In the genomic region with DNA sequence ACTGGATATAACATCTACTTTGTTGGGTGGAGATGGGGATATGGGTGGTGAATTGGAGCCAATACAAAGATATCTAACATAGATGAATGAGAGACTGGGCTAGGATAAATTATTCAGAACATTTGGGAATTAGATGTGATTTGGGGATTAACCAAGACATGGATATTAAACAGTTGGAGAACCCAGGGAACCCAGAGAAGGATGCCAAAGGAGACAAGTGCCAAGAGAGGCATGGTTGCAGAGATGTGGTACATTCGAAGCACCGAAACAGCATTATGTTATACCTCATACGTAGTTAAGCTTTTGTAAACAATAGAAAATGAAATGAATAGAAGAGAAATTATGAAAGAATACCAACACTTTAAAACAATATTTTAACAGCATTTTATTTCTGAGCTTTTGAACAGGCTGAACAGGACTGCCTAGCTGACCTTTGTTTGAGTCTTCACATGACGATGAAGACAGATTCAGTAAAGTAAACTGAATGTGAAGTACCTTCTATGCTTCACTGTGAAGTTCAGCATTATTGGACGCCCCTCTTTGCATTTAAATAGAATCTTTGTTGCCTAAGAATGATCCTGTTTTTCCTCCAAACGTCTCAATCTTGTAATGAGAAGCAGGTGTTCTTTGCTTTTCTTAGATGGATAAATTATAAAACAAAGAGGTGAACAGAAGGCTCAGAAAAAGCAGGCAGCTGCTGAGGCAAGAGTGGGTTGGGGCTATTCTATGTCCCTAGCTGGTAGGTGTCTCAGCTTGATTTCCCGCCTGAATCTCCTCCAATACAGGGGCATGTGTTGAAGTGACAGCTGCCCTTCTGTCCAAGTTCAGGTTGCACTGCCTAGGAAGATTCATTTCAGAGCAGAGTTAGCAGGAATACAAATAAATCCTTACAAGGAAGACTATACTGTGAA, we compare ENCODE assay signal across 10 mouse cellular contexts.
DNase-seq lines count a peak whose midpoint lies in the region; ATAC-seq and TF ChIP-seq lines count a peak whose summit lies in the region.
"Had no signal": no experiment of that assay in that cellular context is flagged by ENCODE, and none has a peak within 500 bp of the region (broad histone marks: within the 10 kb centered on the region; RNA-seq: fewer than 3 reads in every experiment).

No protein-coding gene starts in this region.

- H3K9me3 ChIP-seq in midbrain, embryonic 11.5 days (ENCODE audit: control insufficient read depth, low read length) = no peaks in the 10 kb centered on the region
- H3K9me3 ChIP-seq in midbrain, embryonic 16.5 days (replicated peaks; ENCODE audit: control insufficient read depth, low read length, poor library complexity, severe bottlenecking) = no peaks in the 10 kb centered on the region
- H3K9me3 ChIP-seq in forebrain, embryonic 14.5 days (replicated peaks; ENCODE audit: control insufficient read depth, low read length) = no peaks in the 10 kb centered on the region
- H3K9me3 ChIP-seq in midbrain, embryonic 15.5 days = no peaks in the 10 kb centered on the region
- H3K9me3 ChIP-seq in stomach, postnatal 0 days (ENCODE audit: control insufficient read depth, low read length) = no peaks in the 10 kb centered on the region
- H3K9me3 ChIP-seq: intestine, embryonic 15.5 days had no signal

- no peak for DNase-seq in midbrain, embryonic 11.5 days (ENCODE audit: low spot score, missing footprints)
- DNase-seq in cerebellum, adult 2 months = peak; percentile 54 to 86
- DNase-seq in forebrain, embryonic 14.5 days (ENCODE audit: low spot score) = peak; percentile 74
- no peak for DNase-seq in heart, adult 18-20 months
- no peak for DNase-seq in stomach, postnatal 0 days (ENCODE audit: low spot score)
- DNase-seq in ovary, postnatal 36 days (ENCODE audit: low spot score) = no peak
- DNase-seq: kidney, postnatal 14 days had no signal

- no peak overlapping the region for H3K27ac ChIP-seq in midbrain, embryonic 11.5 days (ENCODE audit: low read depth, low read length)
- no peak overlapping the region for H3K27ac ChIP-seq in midbrain, embryonic 16.5 days (ENCODE audit: low read length)
- peak overlapping the region; percentile 20; the same call in 1 of the 2 replicates for H3K27ac ChIP-seq in cerebellum, adult 2 months (ENCODE audit: insufficient read depth, low read length)
- 0 out of 2 replicates have a peak overlapping the region, but pooled peaks have one; percentile 30 for H3K27ac ChIP-seq in forebrain, embryonic 14.5 days (ENCODE audit: low read depth, low read length)
- no peak overlapping the region for H3K27ac ChIP-seq in midbrain, embryonic 15.5 days
- no peak overlapping the region for H3K27ac ChIP-seq in stomach, postnatal 0 days (replicated peaks)
- H3K27ac ChIP-seq: intestine, embryonic 15.5 days had no signal

- no peak for TF ChIP-seq POLR2A in cerebellum, adult 2 months (IDR thresholded peaks at IDR 0.05; ENCODE audit: borderline replicate concordance, insufficient read depth, low read length)

- H3K36me3 ChIP-seq in midbrain, embryonic 11.5 days (ENCODE audit: control insufficient read depth, insufficient read depth, low read length) = no peaks in the 10 kb centered on the region
- H3K36me3 ChIP-seq in midbrain, embryonic 16.5 days (ENCODE audit: control insufficient read depth, insufficient read depth, low read length) = no peaks in the 10 kb centered on the region
- H3K36me3 ChIP-seq in forebrain, embryonic 14.5 days (ENCODE audit: control insufficient read depth, insufficient read depth, low read length) = no peaks in the 10 kb centered on the region
- H3K36me3 ChIP-seq in midbrain, embryonic 15.5 days (replicated peaks) = no peaks in the 10 kb centered on the region
- H3K36me3 ChIP-seq in stomach, postnatal 0 days (ENCODE audit: control insufficient read depth, insufficient read depth, low read length) = no peaks in the 10 kb centered on the region
- H3K36me3 ChIP-seq: intestine, embryonic 15.5 days had no signal

- H3K4me2 ChIP-seq in midbrain, embryonic 11.5 days = no peak overlapping the region
- H3K4me2 ChIP-seq in midbrain, embryonic 16.5 days (ENCODE audit: low read length) = no peak overlapping the region
- H3K4me2 ChIP-seq in forebrain, embryonic 14.5 days (ENCODE audit: low read length) = no peak overlapping the region
- no peak overlapping the region for H3K4me2 ChIP-seq in midbrain, embryonic 15.5 days
- H3K4me2 ChIP-seq in stomach, postnatal 0 days (replicated peaks; ENCODE audit: low read depth) = no peak overlapping the region
- H3K4me2 ChIP-seq: intestine, embryonic 15.5 days had no signal

- no peak for TF ChIP-seq EP300 in stomach, postnatal 0 days (optimal IDR thresholded peaks at IDR 0.05)

- WGBS in midbrain, embryonic 11.5 days = 65% methylated on average over 7 of the region's 7 CpGs
- WGBS in midbrain, embryonic 16.5 days = 44% methylated on average over 7 of the region's 7 CpGs
- WGBS in cerebellum, adult 2 months = 10% methylated on average over 7 of the region's 7 CpGs
- WGBS in forebrain, embryonic 14.5 days = 24% methylated on average over 7 of the region's 7 CpGs
- 39% methylated on average over 7 of the region's 7 CpGs for WGBS in midbrain, embryonic 15.5 days
- 46% methylated on average over 7 of the region's 7 CpGs for WGBS in stomach, postnatal 0 days

- no peak overlapping the region for H3K4me3 ChIP-seq in midbrain, embryonic 11.5 days (ENCODE audit: low read depth, low read length)
- H3K4me3 ChIP-seq in midbrain, embryonic 16.5 days (ENCODE audit: low read depth, low read length) = no peak overlapping the region
- H3K4me3 ChIP-seq in cerebellum, adult 2 months (replicated peaks; ENCODE audit: insufficient read depth, low read depth, low read length) = no peak overlapping the region
- no peak overlapping the region for H3K4me3 ChIP-seq in forebrain, embryonic 14.5 days (ENCODE audit: low read depth, low read length)
- no peak overlapping the region for H3K4me3 ChIP-seq in midbrain, embryonic 15.5 days
- no peak overlapping the region for H3K4me3 ChIP-seq in stomach, postnatal 0 days (ENCODE audit: low read depth, low read length)
- H3K4me3 ChIP-seq: intestine, embryonic 15.5 days had no signal

- no peak for TF ChIP-seq CTCF in cerebellum, adult 2 months (IDR thresholded peaks at IDR 0.05; ENCODE audit: borderline replicate concordance, insufficient read depth, low read depth, low read length)
- TF ChIP-seq CTCF in stomach, postnatal 0 days (IDR thresholded peaks at IDR 0.05; ENCODE audit: low read depth) = no peak

- no peak overlapping the region for H3K9ac ChIP-seq in midbrain, embryonic 11.5 days (ENCODE audit: low read length)
- H3K9ac ChIP-seq in midbrain, embryonic 16.5 days (ENCODE audit: low read depth, low read length) = no peak overlapping the region
- H3K9ac ChIP-seq in forebrain, embryonic 14.5 days (ENCODE audit: low read length) = no peak overlapping the region
- H3K9ac ChIP-seq in midbrain, embryonic 15.5 days = no peak overlapping the region
- no peak overlapping the region for H3K9ac ChIP-seq in stomach, postnatal 0 days (ENCODE audit: low read length)
- H3K9ac ChIP-seq: intestine, embryonic 15.5 days had no signal

- peaks cover 2% of the 10 kb centered on the region; the same call in 1 of the 2 replicates for H3K4me1 ChIP-seq in midbrain, embryonic 11.5 days (ENCODE audit: control insufficient read depth, insufficient read depth, low read length)
- 0 out of 2 replicates have a peak, but pooled peaks cover 2% of the 10 kb centered on the region for H3K4me1 ChIP-seq in midbrain, embryonic 16.5 days (ENCODE audit: control insufficient read depth, insufficient read depth, low read length)
- H3K4me1 ChIP-seq in cerebellum, adult 2 months (ENCODE audit: control insufficient read depth, insufficient read depth, low read length) = peaks cover 19% of the 10 kb centered on the region; the same call in 1 of the 2 replicates
- peaks cover 4% of the 10 kb centered on the region; the same call in 1 of the 2 replicates for H3K4me1 ChIP-seq in forebrain, embryonic 14.5 days (ENCODE audit: control insufficient read depth, insufficient read depth, low read length)
- no peaks in the 10 kb centered on the region for H3K4me1 ChIP-seq in midbrain, embryonic 15.5 days
- H3K4me1 ChIP-seq in stomach, postnatal 0 days (replicated peaks; ENCODE audit: control insufficient read depth, insufficient read depth) = no peaks in the 10 kb centered on the region
- H3K4me1 ChIP-seq: intestine, embryonic 15.5 days had no signal

- no peaks in the 10 kb centered on the region for H3K27me3 ChIP-seq in midbrain, embryonic 11.5 days (ENCODE audit: control insufficient read depth, insufficient read depth, low read length)
- H3K27me3 ChIP-seq in midbrain, embryonic 16.5 days (ENCODE audit: control insufficient read depth, insufficient read depth, low read depth, low read length) = no peaks in the 10 kb centered on the region
- no peaks in the 10 kb centered on the region for H3K27me3 ChIP-seq in cerebellum, adult 2 months (ENCODE audit: control insufficient read depth, insufficient read depth, low read length)
- no peaks in the 10 kb centered on the region for H3K27me3 ChIP-seq in forebrain, embryonic 14.5 days (replicated peaks; ENCODE audit: control insufficient read depth, insufficient read depth, low read length)
- H3K27me3 ChIP-seq in midbrain, embryonic 15.5 days (replicated peaks) = no peaks in the 10 kb centered on the region
- no peaks in the 10 kb centered on the region for H3K27me3 ChIP-seq in stomach, postnatal 0 days (ENCODE audit: control insufficient read depth, insufficient read depth, low read length)
- H3K27me3 ChIP-seq: intestine, embryonic 15.5 days had no signal

- peak; percentile 55; the same call in 1 of the 2 replicates for ATAC-seq in midbrain, embryonic 11.5 days (ENCODE audit: low FRiP score)
- no peak for ATAC-seq in midbrain, embryonic 16.5 days
- ATAC-seq in forebrain, embryonic 14.5 days = peak; percentile 92
- peak; percentile 67; the same call in 1 of the 2 replicates for ATAC-seq in midbrain, embryonic 15.5 days (replicated peaks)
- no peak for ATAC-seq in stomach, postnatal 0 days (ENCODE audit: low FRiP score, low TSS enrichment)
- ATAC-seq: intestine, embryonic 15.5 days had no signal

Comparison
In these comparisons a context has a peak if more than half of its experiments do, and no peak if none do; other contexts are left out.
1. ATAC-seq: peak in midbrain, embryonic 11.5 days (single experiment), forebrain, embryonic 14.5 days (single experiment) and midbrain, embryonic 15.5 days (single experiment); none in midbrain, embryonic 16.5 days (single experiment) and stomach, postnatal 0 days (single experiment).
2. DNase-seq: peak in cerebellum, adult 2 months (2 of 2) and forebrain, embryonic 14.5 days (single experiment); none in midbrain, embryonic 11.5 days (single experiment), heart, adult 18-20 months (0 of 2), stomach, postnatal 0 days (single experiment) and ovary, postnatal 36 days (single experiment).
3. H3K27ac ChIP-seq: peak in cerebellum, adult 2 months (single experiment) and forebrain, embryonic 14.5 days (single experiment); none in midbrain, embryonic 11.5 days (single experiment), midbrain, embryonic 16.5 days (single experiment), midbrain, embryonic 15.5 days (single experiment) and stomach, postnatal 0 days (single experiment).